Mouse (Mus musculus): ENCODE results near the gene Rgs3. TPM values are rescaled to one million over a fixed set of nuclear protein-coding genes. Genes with fewer than 3 reads are reported as not detected.

Gene Rgs3
- polyA plus RNA-seq, 1 experiment from 2014 or later = 31.3 TPM

DNA sequence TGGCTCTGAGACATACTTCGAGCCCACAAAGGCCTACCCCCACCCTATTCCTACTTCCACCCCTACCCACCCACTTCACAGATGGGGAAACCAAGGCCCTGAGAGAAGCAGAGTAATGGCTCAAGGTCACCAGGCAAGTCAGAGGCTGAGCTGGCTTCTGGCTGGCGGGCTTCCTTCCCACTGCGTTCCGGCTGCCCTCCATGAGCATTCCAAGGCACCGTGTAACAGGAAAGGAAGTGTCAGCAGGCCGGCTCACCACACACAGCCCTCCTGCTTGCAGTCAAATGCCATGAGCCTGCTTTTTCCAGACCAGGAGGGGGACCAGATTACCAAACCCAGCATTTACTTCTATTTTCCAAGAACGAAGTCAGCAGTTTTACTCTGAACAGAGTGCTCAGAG lies 172.4 kb downstream of the Rgs3 start:
- H3K4me3 ChIP-seq (ENCODE audit: low read depth, low read length) = no peak overlapping the region
- H3K9ac ChIP-seq (ENCODE audit: low read depth, low read length) = no peak overlapping the region
- H3K9me3 ChIP-seq (ENCODE audit: control insufficient read depth, low read length) = no peaks in the 10 kb centered on the region
- no peaks in the 10 kb centered on the region for H3K36me3 ChIP-seq (ENCODE audit: control insufficient read depth, insufficient read depth, low read length)
- no peak for ATAC-seq (ENCODE audit: low FRiP score)
- no peak overlapping the region for H3K4me2 ChIP-seq (replicated peaks; ENCODE audit: low read depth, low read length)
- WGBS = 81% methylated on average over 7 of the region's 7 CpGs
- H3K27me3 ChIP-seq (ENCODE audit: control insufficient read depth, insufficient read depth, low read length) = no peaks in the 10 kb centered on the region
- no peak overlapping the region for H3K27ac ChIP-seq (ENCODE audit: low read depth, low read length)
- no peak for DNase-seq (ENCODE audit: low spot score)
- peaks cover 2% of the 10 kb centered on the region; the same call in 1 of the 2 replicates for H3K4me1 ChIP-seq (replicated peaks; ENCODE audit: control insufficient read depth, insufficient read depth, low read length)

DNA sequence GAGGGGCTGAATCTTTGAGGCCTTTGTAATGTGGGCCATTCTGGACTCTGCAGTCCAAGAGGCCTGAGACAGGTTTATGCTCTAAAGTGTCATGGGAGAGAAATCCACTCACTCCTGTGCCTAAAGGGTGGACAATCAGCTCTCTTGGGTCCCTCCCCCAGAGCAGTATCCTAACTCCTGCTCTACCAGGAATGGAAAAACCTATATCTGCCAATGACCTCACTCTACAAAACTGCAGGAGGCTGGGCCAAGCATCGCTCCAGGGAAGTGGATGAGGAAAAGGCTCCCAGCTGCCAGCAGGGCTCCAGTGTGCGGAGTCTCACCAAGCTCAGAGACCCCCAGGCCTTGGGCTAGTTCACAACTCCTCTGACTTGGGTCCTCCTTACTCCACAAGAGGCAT lies 173.2 kb downstream of the Rgs3 start:
- H3K4me3 ChIP-seq (ENCODE audit: low read depth, low read length) = no peak overlapping the region
- no peak overlapping the region for H3K9ac ChIP-seq (ENCODE audit: low read depth, low read length)
- 76% methylated on average over 2 of the region's 2 CpGs for WGBS
- H3K9me3 ChIP-seq (ENCODE audit: control insufficient read depth, low read length) = no peaks in the 10 kb centered on the region
- ATAC-seq (ENCODE audit: low FRiP score) (no peak), DNase-seq (ENCODE audit: low spot score) (no peak)
- no peaks in the 10 kb centered on the region for H3K27me3 ChIP-seq (ENCODE audit: control insufficient read depth, insufficient read depth, low read length)
- no peak overlapping the region for H3K4me2 ChIP-seq (replicated peaks; ENCODE audit: low read depth, low read length)
- H3K27ac ChIP-seq (ENCODE audit: low read depth, low read length) = no peak overlapping the region
- H3K36me3 ChIP-seq (ENCODE audit: control insufficient read depth, insufficient read depth, low read length) = no peaks in the 10 kb centered on the region
- peaks cover 2% of the 10 kb centered on the region; the same call in 1 of the 2 replicates for H3K4me1 ChIP-seq (replicated peaks; ENCODE audit: control insufficient read depth, insufficient read depth, low read length)

DNA sequence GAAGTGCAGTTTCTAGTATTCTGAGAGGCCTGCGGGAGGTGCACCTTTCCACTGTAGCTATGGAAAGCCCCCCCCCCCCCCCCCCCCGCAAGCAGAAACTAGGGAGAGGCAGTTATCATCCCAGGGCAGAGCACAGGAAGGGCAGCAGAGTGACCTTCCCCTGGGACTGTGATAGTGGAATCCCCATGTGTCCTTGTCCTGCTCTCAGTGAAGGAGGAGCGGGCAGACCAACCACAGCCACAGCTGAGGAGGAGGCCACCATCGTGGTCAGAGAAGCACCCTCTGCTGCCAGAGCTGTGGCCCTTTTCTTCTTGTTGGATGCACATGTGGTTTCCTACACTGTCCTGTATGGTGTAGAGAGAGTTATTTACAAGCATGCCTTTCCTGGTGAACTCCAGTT lies 174.3 kb downstream of the Rgs3 start:
- WGBS = 80% methylated on average over 3 of the region's 4 CpGs
- ATAC-seq (ENCODE audit: low FRiP score) = no peak

DNA sequence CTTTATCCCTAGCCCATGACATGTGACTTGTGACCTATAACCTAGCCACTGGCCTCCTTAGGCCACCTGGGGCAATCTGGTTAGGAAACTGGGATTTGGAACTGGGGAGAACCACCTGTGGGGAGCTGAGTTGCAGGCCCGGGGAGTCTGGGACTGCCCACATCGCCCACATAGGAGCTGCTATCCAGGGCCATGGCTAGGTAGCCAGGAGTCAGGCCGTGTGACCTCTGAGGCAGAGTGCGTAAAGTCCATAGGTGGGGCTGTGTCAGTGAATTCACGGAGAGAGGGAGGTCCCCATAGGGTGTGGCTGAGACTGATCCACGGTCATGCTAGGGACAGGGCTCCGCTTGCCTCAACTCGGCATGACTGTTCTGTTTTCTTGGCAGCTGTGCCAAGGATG lies 175.6 kb downstream of the Rgs3 start:
- Histone ChIP-seq H3K9me3 (ENCODE audit: control insufficient read depth, low read length) (no peaks in the 10 kb centered on the region), H3K36me3 (ENCODE audit: control insufficient read depth, insufficient read depth, low read length) (no peaks in the 10 kb centered on the region), H3K4me1 (replicated peaks; ENCODE audit: control insufficient read depth, insufficient read depth, low read length) (peaks cover 2% of the 10 kb centered on the region; the same call in 1 of the 2 replicates), H3K4me3 (ENCODE audit: low read depth, low read length) (no peak overlapping the region), H3K9ac (ENCODE audit: low read depth, low read length) (no peak overlapping the region), H3K27me3 (ENCODE audit: control insufficient read depth, insufficient read depth, low read length) (no peaks in the 10 kb centered on the region), H3K4me2 (replicated peaks; ENCODE audit: low read depth, low read length) (no peak overlapping the region), H3K27ac (ENCODE audit: low read depth, low read length) (no peak overlapping the region)
- ATAC-seq (ENCODE audit: low FRiP score) (no peak), DNase-seq (ENCODE audit: low spot score) (no peak)
- whole genome bisulfite sequencing = 70% methylated on average over 8 of the region's 8 CpGs

More for the DNA sequence above, 174.3 kb downstream of the Rgs3 start:
- H3K4me3 ChIP-seq (ENCODE audit: low read depth, low read length) = no peak overlapping the region
- H3K9ac ChIP-seq (ENCODE audit: low read depth, low read length) = no peak overlapping the region
- H3K9me3 ChIP-seq (ENCODE audit: control insufficient read depth, low read length) = no peaks in the 10 kb centered on the region
- H3K36me3 ChIP-seq (ENCODE audit: control insufficient read depth, insufficient read depth, low read length) = no peaks in the 10 kb centered on the region
- H3K4me1 ChIP-seq (replicated peaks; ENCODE audit: control insufficient read depth, insufficient read depth, low read length) = peaks cover 2% of the 10 kb centered on the region; the same call in 1 of the 2 replicates
- no peak for DNase-seq (ENCODE audit: low spot score)
- H3K4me2 ChIP-seq (replicated peaks; ENCODE audit: low read depth, low read length) = no peak overlapping the region
- no peak overlapping the region for H3K27ac ChIP-seq (ENCODE audit: low read depth, low read length)
- H3K27me3 ChIP-seq (ENCODE audit: control insufficient read depth, insufficient read depth, low read length) = no peaks in the 10 kb centered on the region

DNA sequence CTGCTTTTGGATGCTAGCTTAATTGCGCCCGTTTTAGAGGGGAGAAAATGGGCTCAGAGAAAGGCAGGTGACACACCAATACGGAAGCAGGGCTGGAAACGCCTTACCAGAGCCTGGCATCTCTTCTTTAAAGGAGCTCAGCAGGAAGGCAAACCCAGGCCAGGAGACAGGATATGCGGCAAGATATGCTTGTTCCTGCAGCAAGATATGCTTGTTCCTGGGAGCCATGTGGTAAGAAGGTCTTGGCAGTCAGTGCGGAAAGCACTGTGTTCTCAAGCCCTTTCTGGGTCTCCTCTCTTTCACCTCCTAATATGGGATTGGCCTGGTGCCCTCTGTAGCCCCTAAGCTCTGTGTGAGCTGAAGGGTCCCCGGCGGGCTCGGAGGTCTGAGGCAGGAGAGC lies 176.2 kb downstream of the Rgs3 start:
- H3K9ac ChIP-seq (ENCODE audit: low read depth, low read length) = no peak overlapping the region
- no peak for DNase-seq (ENCODE audit: low spot score)
- no peaks in the 10 kb centered on the region for H3K9me3 ChIP-seq (ENCODE audit: control insufficient read depth, low read length)
- H3K27me3 ChIP-seq (ENCODE audit: control insufficient read depth, insufficient read depth, low read length) = no peaks in the 10 kb centered on the region
- no peak overlapping the region for H3K4me3 ChIP-seq (ENCODE audit: low read depth, low read length)
- peaks cover 2% of the 10 kb centered on the region; the same call in 1 of the 2 replicates for H3K4me1 ChIP-seq (replicated peaks; ENCODE audit: control insufficient read depth, insufficient read depth, low read length)
- ATAC-seq (ENCODE audit: low FRiP score) = no peak
- no peak overlapping the region for H3K4me2 ChIP-seq (replicated peaks; ENCODE audit: low read depth, low read length)
- WGBS = 69% methylated on average over 9 of the region's 9 CpGs
- H3K36me3 ChIP-seq (ENCODE audit: control insufficient read depth, insufficient read depth, low read length) = no peaks in the 10 kb centered on the region
- no peak overlapping the region for H3K27ac ChIP-seq (ENCODE audit: low read depth, low read length)

DNA sequence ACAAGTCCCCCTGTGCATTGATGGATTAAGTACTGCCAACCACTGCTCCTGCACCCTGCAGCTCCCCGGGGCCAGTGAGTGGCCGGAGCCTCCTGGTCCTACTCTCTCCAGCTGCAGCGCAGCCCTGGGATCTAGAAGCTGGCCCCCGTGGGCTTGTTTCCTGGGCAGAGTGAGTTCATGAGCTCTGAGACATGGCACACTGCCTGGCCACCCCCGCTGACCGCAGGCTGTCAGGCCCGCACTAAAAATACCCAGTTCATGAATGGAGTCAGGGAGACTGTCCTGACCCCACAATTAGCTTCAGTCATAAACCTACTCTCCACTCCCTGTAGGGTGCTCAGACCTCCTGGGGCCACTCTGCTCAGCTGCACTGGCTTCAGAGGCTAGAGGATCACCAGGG lies 176.8 kb downstream of the Rgs3 start:
- H3K27me3 ChIP-seq (ENCODE audit: control insufficient read depth, insufficient read depth, low read length) = no peaks in the 10 kb centered on the region
- ATAC-seq (ENCODE audit: low FRiP score) = no peak
- H3K4me2 ChIP-seq (replicated peaks; ENCODE audit: low read depth, low read length) = no peak overlapping the region
- H3K36me3 ChIP-seq (ENCODE audit: control insufficient read depth, insufficient read depth, low read length) = no peaks in the 10 kb centered on the region
- H3K27ac ChIP-seq (ENCODE audit: low read depth, low read length) = no peak overlapping the region
- no peaks in the 10 kb centered on the region for H3K9me3 ChIP-seq (ENCODE audit: control insufficient read depth, low read length)
- WGBS = 66% methylated on average over 7 of the region's 7 CpGs
- H3K4me3 ChIP-seq (ENCODE audit: low read depth, low read length) = no peak overlapping the region
- DNase-seq (ENCODE audit: low spot score) = no peak
- H3K4me1 ChIP-seq (replicated peaks; ENCODE audit: control insufficient read depth, insufficient read depth, low read length) = peaks cover 3% of the 10 kb centered on the region; the same call in 1 of the 2 replicates
- no peak overlapping the region for H3K9ac ChIP-seq (ENCODE audit: low read depth, low read length)

- H3K27ac ChIP-seq (ENCODE audit: low read depth, low read length) = no peak overlapping the region
Measured at GRCm38 (mm10) chr4:62736904-62737303, 177.3 kb downstream of the Rgs3 start.

GRCm38 (mm10) chr4:62737983-62738695 lies 178.5 kb downstream of the Rgs3 start:
- Histone ChIP-seq H3K27ac (ENCODE audit: low read depth, low read length) (no peak overlapping the region), H3K9ac (ENCODE audit: low read depth, low read length) (no peak overlapping the region), H3K4me1 (replicated peaks; ENCODE audit: control insufficient read depth, insufficient read depth, low read length) (peaks cover 5% of the 10 kb centered on the region; the same call in 1 of the 2 replicates), H3K4me3 (ENCODE audit: low read depth, low read length) (no peak overlapping the region), H3K4me2 (replicated peaks; ENCODE audit: low read depth, low read length) (no peak overlapping the region), H3K27me3 (ENCODE audit: control insufficient read depth, insufficient read depth, low read length) (no peaks in the 10 kb centered on the region), H3K36me3 (ENCODE audit: control insufficient read depth, insufficient read depth, low read length) (no peaks in the 10 kb centered on the region), H3K9me3 (ENCODE audit: control insufficient read depth, low read length) (no peaks in the 10 kb centered on the region)
- ATAC-seq (ENCODE audit: low FRiP score) = no peak
- WGBS = 71% methylated on average over 9 of the region's 9 CpGs
- DNase-seq (ENCODE audit: low spot score) = no peak

More at GRCm38 (mm10) chr4:62736904-62737303, 177.3 kb downstream of the Rgs3 start:
- no peak overlapping the region for H3K4me3 ChIP-seq (ENCODE audit: low read depth, low read length)
- H3K9me3 ChIP-seq (ENCODE audit: control insufficient read depth, low read length) = no peaks in the 10 kb centered on the region
- no peak overlapping the region for H3K9ac ChIP-seq (ENCODE audit: low read depth, low read length)
- 80% methylated on average over 3 of the region's 3 CpGs for WGBS
- no peak overlapping the region for H3K4me2 ChIP-seq (replicated peaks; ENCODE audit: low read depth, low read length)
- DNase-seq (ENCODE audit: low spot score) (no peak), ATAC-seq (ENCODE audit: low FRiP score) (no peak)
- H3K27me3 ChIP-seq (ENCODE audit: control insufficient read depth, insufficient read depth, low read length) = no peaks in the 10 kb centered on the region
- H3K36me3 ChIP-seq (ENCODE audit: control insufficient read depth, insufficient read depth, low read length) = no peaks in the 10 kb centered on the region
- H3K4me1 ChIP-seq (replicated peaks; ENCODE audit: control insufficient read depth, insufficient read depth, low read length) = peaks cover 5% of the 10 kb centered on the region; the same call in 1 of the 2 replicates

- no peak for ATAC-seq (ENCODE audit: low FRiP score)
- WGBS = 78% methylated on average over 3 of the region's 3 CpGs
- peaks cover 5% of the 10 kb centered on the region; the same call in 1 of the 2 replicates for H3K4me1 ChIP-seq (replicated peaks; ENCODE audit: control insufficient read depth, insufficient read depth, low read length)
Measured at GRCm38 (mm10) chr4:62738996-62739395, 179.3 kb downstream of the Rgs3 start.

More at GRCm38 (mm10) chr4:62738996-62739395, 179.3 kb downstream of the Rgs3 start:
- DNase-seq (ENCODE audit: low spot score) = no peak
- Histone ChIP-seq H3K27ac (ENCODE audit: low read depth, low read length) (no peak overlapping the region), H3K4me2 (replicated peaks; ENCODE audit: low read depth, low read length) (no peak overlapping the region), H3K9me3 (ENCODE audit: control insufficient read depth, low read length) (no peaks in the 10 kb centered on the region), H3K36me3 (ENCODE audit: control insufficient read depth, insufficient read depth, low read length) (no peaks in the 10 kb centered on the region), H3K4me3 (ENCODE audit: low read depth, low read length) (no peak overlapping the region), H3K9ac (ENCODE audit: low read depth, low read length) (no peak overlapping the region), H3K27me3 (ENCODE audit: control insufficient read depth, insufficient read depth, low read length) (no peaks in the 10 kb centered on the region)
